Mouse (Mus musculus) embryo, embryonic 10 days (tissue): ENCODE data around the gene Fam149b.
A peak's percentile ranks its signal among the peaks of the same experiment; 100 is the strongest.
"Not testable (repeated sequence)": the region's sequence is repeated elsewhere in the genome, so short reads cannot be mapped to it uniquely, and the experiment has no call there.

Experiments
- DNase-seq: peaks from one replicate; pipeline ENCODE4 v3.0.0-alpha.2; 2015; ENCODE audit warnings: low spot score

The Fam149b gene

GRCm38 (mm10) chr14:20347991-20348541 lies at the start of gene Fam149b, which contains the start of gene Ecd:
Gene Fam149b (plus strand): TSS chr14:20348162.
Gene Ecd (minus strand): TSS chr14:20348121.
- peak; percentile 99 for DNase-seq

GRCm38 (mm10) chr14:20305085-20305484 lies 42.9 kb upstream of the Fam149b start:
- DNase-seq, result not testable (repeated sequence)

- DNase-seq, result no peak
Measured at GRCm38 (mm10) chr14:20315137-20315536, 32.8 kb upstream of the Fam149b start.

- peak; percentile 15 for DNase-seq
Measured at GRCm38 (mm10) chr14:20319420-20319819, 28.5 kb upstream of the Fam149b start.

- DNase-seq, result no peak
Measured at GRCm38 (mm10) chr14:20324196-20324595, 23.8 kb upstream of the Fam149b start.

GRCm38 (mm10) chr14:20328474-20328873 lies 19.5 kb upstream of the Fam149b start:
- DNase-seq, result peak; percentile 62

GRCm38 (mm10) chr14:20331316-20331715 lies 16.6 kb upstream of the Fam149b start:
- DNase-seq, result no peak

GRCm38 (mm10) chr14:20339415-20339814 lies 8.5 kb upstream of the Fam149b start:
- DNase-seq, result no peak

GRCm38 (mm10) chr14:20340149-20340548 lies 7.8 kb upstream of the Fam149b start:
- DNase-seq, result peak; percentile 28

GRCm38 (mm10) chr14:20340866-20341265 lies 7.1 kb upstream of the Fam149b start:
- DNase-seq, result no peak

- no peak for DNase-seq
Measured at GRCm38 (mm10) chr14:20345885-20346284, 2.1 kb upstream of the Fam149b start.

GRCm38 (mm10) chr14:20347441-20347990 lies 446 bp upstream of the Fam149b start:
- no peak for DNase-seq

- no peak for DNase-seq
Measured at GRCm38 (mm10) chr14:20363230-20363629, 15.3 kb downstream of the Fam149b start.

GRCm38 (mm10) chr14:20368271-20368670 lies 20.3 kb downstream of the Fam149b start:
- DNase-seq, result no peak

GRCm38 (mm10) chr14:20370798-20371197 lies 22.8 kb downstream of the Fam149b start:
- no peak for DNase-seq

- no peak for DNase-seq
Measured at GRCm38 (mm10) chr14:20371854-20372253, 23.9 kb downstream of the Fam149b start.

- no peak for DNase-seq
Measured at GRCm38 (mm10) chr14:20377112-20377521, 29.2 kb downstream of the Fam149b start.

GRCm38 (mm10) chr14:20378313-20379061 lies 30.5 kb downstream of the Fam149b start:
- DNase-seq, result peak; percentile 71

- DNase-seq, result no peak
Measured at GRCm38 (mm10) chr14:20379087-20379640, 31.2 kb downstream of the Fam149b start.

- no peak for DNase-seq
Measured at GRCm38 (mm10) chr14:20379753-20380430, 31.9 kb downstream of the Fam149b start.

- DNase-seq, result peak; percentile 92
Measured at GRCm38 (mm10) chr14:20388441-20389129, 40.6 kb downstream of the Fam149b start, which contains the start of gene Dnajc9. Gene Dnajc9 (minus strand): TSS chr14:20388910.
